17 mouse cellular contexts compared by ENCODE assay signal in the genomic region with DNA sequence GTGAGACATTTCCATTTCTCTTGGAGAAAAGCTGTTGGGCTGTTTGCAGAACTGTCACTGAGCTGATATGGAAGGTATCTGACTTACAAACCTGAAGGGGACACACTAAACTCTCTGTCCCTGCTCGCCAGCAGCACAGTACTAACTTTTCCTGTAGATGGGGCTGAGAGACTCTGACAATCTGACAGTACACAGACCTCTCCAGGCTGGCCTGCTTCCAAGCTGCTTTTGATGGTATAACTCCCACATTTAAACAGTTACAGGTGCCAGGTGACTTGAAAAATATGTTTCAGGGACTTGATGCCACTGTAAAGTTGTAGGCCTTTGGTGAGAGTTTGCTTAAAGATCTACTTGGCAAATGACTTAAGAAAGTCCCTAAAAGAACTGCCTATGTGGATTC.
DNase-seq lines count a peak whose midpoint lies in the region; ATAC-seq and TF ChIP-seq lines count a peak whose summit lies in the region.
"Had no signal": no experiment of that assay in that cellular context is flagged by ENCODE, and none has a peak within 500 bp of the region (broad histone marks: within the 10 kb centered on the region; RNA-seq: fewer than 3 reads in every experiment).

No protein-coding gene starts in this region.

- no peaks in the 10 kb centered on the region for H3K27me3 ChIP-seq in intestine, embryonic 14.5 days (replicated peaks; ENCODE audit: control insufficient read depth, insufficient read depth, low read length)
- no peaks in the 10 kb centered on the region for H3K27me3 ChIP-seq in intestine, embryonic 16.5 days (replicated peaks; ENCODE audit: control insufficient read depth, insufficient read depth, low read length)
- no peaks in the 10 kb centered on the region for H3K27me3 ChIP-seq in CH12.LX (replicated peaks)
- H3K27me3 ChIP-seq: embryonic facial prominence, embryonic 15.5 days; heart, embryonic 15.5 days; hindbrain, embryonic 15.5 days; limb, embryonic 15.5 days; Patski had no signal

- H3K36me3 ChIP-seq in intestine, embryonic 14.5 days (ENCODE audit: control insufficient read depth, insufficient read depth, low read length): peaks cover 44% of the 10 kb centered on the region
- no peaks in the 10 kb centered on the region for H3K36me3 ChIP-seq in intestine, embryonic 16.5 days (ENCODE audit: control insufficient read depth, insufficient read depth, low read length)
- peaks cover 30 to 72% of the 10 kb centered on the region in 2 experiments for H3K36me3 ChIP-seq in CH12.LX (replicated peaks in 1 of 2; ENCODE audit: control insufficient read depth in 1 of 2, insufficient read depth in 1 of 2, low read length in 1 of 2)

- no peak overlapping the region for H3K27ac ChIP-seq in intestine, embryonic 14.5 days (ENCODE audit: low read depth)
- H3K27ac ChIP-seq in intestine, embryonic 16.5 days (ENCODE audit: low read length): no peak overlapping the region
- H3K27ac ChIP-seq in CH12.LX (ENCODE audit: insufficient read depth, low read depth): no peak overlapping the region
- H3K27ac ChIP-seq: embryonic facial prominence, embryonic 15.5 days; heart, embryonic 15.5 days; hindbrain, embryonic 15.5 days; limb, embryonic 15.5 days had no signal

- no peak for ATAC-seq in intestine, embryonic 14.5 days (replicated peaks; ENCODE audit: low FRiP score, low TSS enrichment, low read depth)
- no peak for ATAC-seq in intestine, embryonic 16.5 days
- ATAC-seq: liver, postnatal 0 days; Patski had no signal

- TF ChIP-seq EP300 in CH12.LX (IDR thresholded peaks at IDR 0.05; ENCODE audit: low read length): no peak

- TF ChIP-seq RAD21 in CH12.LX (IDR thresholded peaks at IDR 0.05; ENCODE audit: low read depth, low read length): peak; percentile 12

- dilution Hi-C loops in CH12.LX (cut with MboI; ENCODE audit: extremely low pct_ligation_motif_present, extremely low pct_unique_long_range_greater_than_20kb, low sequenced_read_pairs): no loop called here

- 40% methylated on average over 1 of the region's 1 CpGs for WGBS in intestine, embryonic 14.5 days
- WGBS in intestine, embryonic 16.5 days: 53% methylated on average over 1 of the region's 1 CpGs

- intact Hi-C loops in left cerebral cortex, postnatal 14 days (cut with DNase I): loop anchor here (10.0 kb wide), 1 partner anchor 193 kb away; no protein-coding TSS in a partner anchor

- no peak overlapping the region for H3K4me3 ChIP-seq in intestine, embryonic 14.5 days (ENCODE audit: low read depth, low read length)
- H3K4me3 ChIP-seq in intestine, embryonic 16.5 days (ENCODE audit: low read length): no peak overlapping the region
- no peak overlapping the region for H3K4me3 ChIP-seq in CH12.LX (replicated peaks in 1 of 3; ENCODE audit: low read depth in 2 of 3, low read length in 2 of 3, poor library complexity in 1 of 3)
- H3K4me3 ChIP-seq: embryonic facial prominence, embryonic 15.5 days; heart, embryonic 15.5 days; hindbrain, embryonic 15.5 days; limb, embryonic 15.5 days had no signal

- TF ChIP-seq POLR2A in CH12.LX (IDR thresholded peaks at IDR 0.05; ENCODE audit: low read depth, low read length): no peak

- no peak overlapping the region for H3K4me2 ChIP-seq in intestine, embryonic 14.5 days (ENCODE audit: low read length)
- no peak overlapping the region for H3K4me2 ChIP-seq in intestine, embryonic 16.5 days (ENCODE audit: low read depth, low read length)
- H3K4me2 ChIP-seq in CH12.LX (ENCODE audit: insufficient read depth, low read depth, poor library complexity, severe bottlenecking): no peak overlapping the region
- H3K4me2 ChIP-seq: embryonic facial prominence, embryonic 15.5 days; heart, embryonic 15.5 days; hindbrain, embryonic 15.5 days; limb, embryonic 15.5 days had no signal

- peak; percentile 19 for DNase-seq in adrenal gland, postnatal 14 days
- no peak for DNase-seq in adrenal gland, adult 18-20 months (ENCODE audit: low spot score in 2 of 2)
- DNase-seq in intestine, embryonic 14.5 days (ENCODE audit: low spot score): peak; percentile 73
- peak; percentile 24 to 28 for DNase-seq in left cerebral cortex, postnatal 14 days (ENCODE audit: low spot score in 2 of 2)
- DNase-seq in left cerebral cortex, adult 11 months (ENCODE audit: low spot score): no peak
- DNase-seq in CH12.LX (ENCODE audit: extremely low read depth): no peak
- no peak for DNase-seq in c-Kit-positive CD71-positive TER-119-positive erythroid progenitor cells, embryonic 14.5 days (ENCODE audit: low spot score)
- DNase-seq: cerebellum, adult 18-20 months; liver, postnatal 0 days; spleen, adult 18-20 months; thymus, postnatal 25 days had no signal

- no peaks in the 10 kb centered on the region for H3K79me2 ChIP-seq in CH12.LX (replicated peaks; ENCODE audit: control insufficient read depth, extremely low read depth, insufficient read depth, poor library complexity, severe bottlenecking)

- no peaks in the 10 kb centered on the region for H3K4me1 ChIP-seq in intestine, embryonic 14.5 days (replicated peaks; ENCODE audit: control insufficient read depth, insufficient read depth, low read length)
- no peaks in the 10 kb centered on the region for H3K4me1 ChIP-seq in intestine, embryonic 16.5 days (ENCODE audit: control insufficient read depth, insufficient read depth, low read length)
- peaks cover 0 to 16% of the 10 kb centered on the region in 2 experiments; a peak in 3 of 4 replicates for H3K4me1 ChIP-seq in CH12.LX (ENCODE audit: control insufficient read depth in 1 of 2, insufficient read depth in 2 of 2)
- H3K4me1 ChIP-seq: embryonic facial prominence, embryonic 15.5 days; limb, embryonic 15.5 days had no signal

- TF ChIP-seq CTCF in CH12.LX (conservative IDR thresholded peaks at IDR 0.05 in 1 of 2, IDR thresholded peaks at IDR 0.05 in 1 of 2; ENCODE audit: low read depth in 2 of 2, low read length in 2 of 2): no peak

- in situ Hi-C loops in CH12.LX (cut with MboI; ENCODE audit: low pct_ligation_motif_present, low pct_unique_long_range_greater_than_20kb, low sequenced_read_pairs): no loop called here

- H3K9ac ChIP-seq in intestine, embryonic 14.5 days (ENCODE audit: low read length): no peak overlapping the region
- H3K9ac ChIP-seq in intestine, embryonic 16.5 days (ENCODE audit: low read depth, low read length): no peak overlapping the region
- no peak overlapping the region for H3K9ac ChIP-seq in CH12.LX (ENCODE audit: insufficient read depth, low read depth)
- H3K9ac ChIP-seq: embryonic facial prominence, embryonic 15.5 days; heart, embryonic 15.5 days; hindbrain, embryonic 15.5 days; limb, embryonic 15.5 days; liver, postnatal 0 days had no signal

- no peaks in the 10 kb centered on the region for H3K9me3 ChIP-seq in intestine, embryonic 14.5 days (ENCODE audit: control insufficient read depth, low read length)
- H3K9me3 ChIP-seq in intestine, embryonic 16.5 days (ENCODE audit: control insufficient read depth, low read length): no peaks in the 10 kb centered on the region
- no peaks in the 10 kb centered on the region for H3K9me3 ChIP-seq in CH12.LX (replicated peaks; ENCODE audit: low read length)
- H3K9me3 ChIP-seq: embryonic facial prominence, embryonic 15.5 days; heart, embryonic 15.5 days; hindbrain, embryonic 15.5 days; limb, embryonic 15.5 days had no signal

TF ChIP-seq in CH12.LX, 34 proteins besides CTCF, POLR2A, EP300 and RAD21:
- TF ChIP-seq JUND (conservative IDR thresholded peaks at IDR 0.05; ENCODE audit: low read depth, low read length) (no peak), SMC3 (IDR thresholded peaks at IDR 0.05; ENCODE audit: low read depth, low read length) (no peak), GABPA (IDR thresholded peaks at IDR 0.05; ENCODE audit: insufficient replicate concordance, low read depth, low read length) (no peak), USF2 (conservative IDR thresholded peaks at IDR 0.05; ENCODE audit: low read depth, low read length) (no peak), ZMIZ1 (IDR thresholded peaks at IDR 0.05; ENCODE audit: low read depth, low read length) (no peak), TCF12 (IDR thresholded peaks at IDR 0.05; ENCODE audit: low read depth, low read length) (no peak), ZNF384 (IDR thresholded peaks at IDR 0.05; ENCODE audit: low read depth, low read length) (no peak), NRF1 (IDR thresholded peaks at IDR 0.05; ENCODE audit: low read depth, low read length) (no peak)

Comparison
In these comparisons a context has a peak if more than half of its experiments do, and no peak if none do; other contexts are left out.
1. DNase-seq: peak in adrenal gland, postnatal 14 days (single experiment), intestine, embryonic 14.5 days (single experiment) and left cerebral cortex, postnatal 14 days (2 of 2); none in adrenal gland, adult 18-20 months (0 of 2), left cerebral cortex, adult 11 months (single experiment), CH12.LX (single experiment) and c-Kit-positive CD71-positive TER-119-positive erythroid progenitor cells, embryonic 14.5 days (single experiment).